Mouse (Mus musculus) MEL (cell line): ENCODE measurements around the gene Otulinl. TPM values are rescaled to one million over a fixed set of nuclear protein-coding genes. Genes with fewer than 3 reads are reported as not detected.
"Not testable (repeated sequence)": the region's sequence is repeated elsewhere in the genome, so short reads cannot be mapped to it uniquely, and the experiment has no call there.

Experiments used
- DNase-seq: peaks from one replicate; pipeline ENCODE4 v3.0.0; 2011; ENCODE audit warnings: low read depth, low spot score
- H3K27ac ChIP-seq: 2 replicates; pipeline ENCODE4 v1.5.1; 2012; ENCODE audit warnings: low read depth, mild to moderate bottlenecking, control low read depth, low read length, moderate library complexity; ENCODE audit not compliant: control insufficient read depth
- H3K27me3 ChIP-seq, 2 experiments: fragments of 150-350 bp in 1 of 2; sonication (generic) in 1 of 2; 2 replicates each; pipeline ENCODE4 v1.6.1; 2012; ENCODE audit warnings: low read length in 2 of 2, mild to moderate bottlenecking in 2 of 2, improper control_type of control experiment in 1 of 2, moderate library complexity in 1 of 2; ENCODE audit not compliant: insufficient read depth in 2 of 2, control insufficient read depth in 1 of 2
- H3K36me3 ChIP-seq, 2 experiments: 2 replicates each; pipeline ENCODE4 v1.6.1; 2012 to 2014; ENCODE audit warnings: low read length in 2 of 2, improper control_type of control experiment in 1 of 2, inconsistent platforms in 1 of 2, mild to moderate bottlenecking in 1 of 2; ENCODE audit not compliant: insufficient read depth in 2 of 2, control insufficient read depth in 1 of 2
- H3K4me1 ChIP-seq, 2 experiments: fragments of 150-350 bp in 1 of 2; sonication (generic) in 1 of 2; 2 replicates each; pipeline ENCODE4 v1.6.1; 2012; ENCODE audit warnings: low read length in 2 of 2, improper control_type of control experiment in 1 of 2, mild to moderate bottlenecking in 1 of 2; ENCODE audit not compliant: insufficient read depth in 2 of 2, control insufficient read depth in 1 of 2
- H3K4me3 ChIP-seq, 2 experiments: fragments of 150-350 bp in 1 of 2; sonication (generic) in 1 of 2; 2 replicates each; pipeline ENCODE4 v1.5.1; 2012; ENCODE audit warnings: low read depth in 2 of 2, low read length in 2 of 2, mild to moderate bottlenecking in 2 of 2, moderate library complexity in 2 of 2, control low read depth in 1 of 2, improper control_type of control experiment in 1 of 2; ENCODE audit not compliant: control insufficient read depth in 1 of 2, insufficient read depth in 1 of 2
- H3K79me2 ChIP-seq: 2 replicates; pipeline ENCODE4 v1.6.1; 2012; ENCODE audit warnings: mild to moderate bottlenecking, low read length, moderate library complexity; ENCODE audit not compliant: control insufficient read depth, poor library complexity, insufficient read depth
- H3K9ac ChIP-seq: 2 replicates; pipeline ENCODE4 v1.6.1; 2012; ENCODE audit warnings: low read depth, mild to moderate bottlenecking, control low read depth, low read length, moderate library complexity; ENCODE audit not compliant: control insufficient read depth, poor library complexity, severe bottlenecking
- H3K9me3 ChIP-seq: fragments of 150-350 bp; sonication (generic); replicated peaks from 2 replicates; pipeline ENCODE4 v1.6.1; 2012; ENCODE audit warnings: mild to moderate bottlenecking, low read length, improper control_type of control experiment, moderate library complexity; ENCODE audit not compliant: insufficient read depth
- BHLHE40 ChIP-seq: IDR thresholded peaks from 2 replicates; pipeline ENCODE4 v1.6.1; 2012; ENCODE audit warnings: low read depth, mild to moderate bottlenecking, inconsistent platforms, low read length, improper control_type of control experiment, borderline replicate concordance
- CTCF ChIP-seq, 3 experiments: IDR thresholded peaks in 2 of 3; conservative IDR thresholded peaks in 1 of 3; 2 replicates each; pipeline ENCODE4 v1.5.1; 2011 to 2012; ENCODE audit warnings: low read length in 3 of 3, low read depth in 2 of 3, mild to moderate bottlenecking in 2 of 3, improper control_type of control experiment in 1 of 3, inconsistent platforms in 1 of 3, mixed read lengths in 1 of 3, moderate library complexity in 1 of 3; ENCODE audit not compliant: control insufficient read depth in 1 of 3, insufficient read depth in 1 of 3, poor library complexity in 1 of 3, severe bottlenecking in 1 of 3
- E2F4 ChIP-seq: IDR thresholded peaks from 2 replicates; pipeline ENCODE4 v1.6.1; 2011; ENCODE audit warnings: low read depth, low read length, improper control_type of control experiment, borderline replicate concordance
- EP300 ChIP-seq, 2 experiments: IDR thresholded peaks; 2 replicates each; pipeline ENCODE4 v1.6.1; 2011; ENCODE audit warnings: improper control_type of control experiment in 2 of 2, low read length in 2 of 2, low read depth in 1 of 2, mild to moderate bottlenecking in 1 of 2
- ETS1 ChIP-seq: IDR thresholded peaks from 2 replicates; pipeline ENCODE4 v1.6.1; 2012; ENCODE audit warnings: low read depth, mild to moderate bottlenecking, inconsistent platforms, low read length, improper control_type of control experiment, moderate library complexity
- GABPA ChIP-seq: IDR thresholded peaks from 2 replicates; pipeline ENCODE4 v1.6.1; 2012; ENCODE audit warnings: low read depth, mild to moderate bottlenecking, inconsistent platforms, low read length, improper control_type of control experiment, moderate library complexity
- GATA1 ChIP-seq: IDR thresholded peaks from 2 replicates; pipeline ENCODE4 v1.6.1; 2011; ENCODE audit warnings: low read depth, low read length, improper control_type of control experiment
- HCFC1 ChIP-seq: IDR thresholded peaks from 2 replicates; pipeline ENCODE4 v1.6.1; 2012; ENCODE audit warnings: low read depth, mild to moderate bottlenecking, inconsistent platforms, low read length, improper control_type of control experiment, moderate library complexity
- KAT2A ChIP-seq: conservative IDR thresholded peaks from 2 replicates; pipeline ENCODE4 v1.6.1; 2012; ENCODE audit warnings: low read depth, low read length, improper control_type of control experiment, inconsistent platforms
- MAX ChIP-seq: IDR thresholded peaks from 2 replicates; pipeline ENCODE4 v1.6.1; 2011; ENCODE audit warnings: low read length, improper control_type of control experiment
- MAZ ChIP-seq: IDR thresholded peaks from 2 replicates; pipeline ENCODE4 v1.6.1; 2012; ENCODE audit warnings: low read depth, mild to moderate bottlenecking, inconsistent platforms, low read length, improper control_type of control experiment
- MXI1 ChIP-seq: IDR thresholded peaks from 2 replicates; pipeline ENCODE4 v1.6.1; 2011; ENCODE audit warnings: mild to moderate bottlenecking, low read depth, low read length, improper control_type of control experiment
- MYC ChIP-seq: IDR thresholded peaks from 2 replicates; pipeline ENCODE4 v1.6.1; 2011; ENCODE audit warnings: low read depth, mild to moderate bottlenecking, low read length, improper control_type of control experiment, moderate library complexity
- NELFE ChIP-seq: IDR thresholded peaks from 2 replicates; pipeline ENCODE4 v1.6.1; 2011; ENCODE audit warnings: low read depth, low read length, improper control_type of control experiment
- NRF1 ChIP-seq: IDR thresholded peaks from 2 replicates; pipeline ENCODE4 v1.6.1; 2014; ENCODE audit warnings: low read depth, mild to moderate bottlenecking, inconsistent platforms, low read length, improper control_type of control experiment, moderate library complexity; ENCODE audit not compliant: poor library complexity, insufficient read depth, severe bottlenecking
- POLR2AphosphoS5 ChIP-seq: IDR thresholded peaks from 2 replicates; pipeline ENCODE4 v1.6.1; 2012; ENCODE audit warnings: low read depth, borderline replicate concordance, mild to moderate bottlenecking, inconsistent platforms, low read length, moderate library complexity, mixed read lengths
- RAD21 ChIP-seq: IDR thresholded peaks from 2 replicates; pipeline ENCODE4 v1.6.1; 2011; ENCODE audit warnings: mild to moderate bottlenecking, low read depth, low read length, improper control_type of control experiment
- SIN3A ChIP-seq: IDR thresholded peaks from 2 replicates; pipeline ENCODE4 v1.6.1; 2012; ENCODE audit warnings: low read length, improper control_type of control experiment, inconsistent platforms
- TAL1 ChIP-seq: IDR thresholded peaks from 2 replicates; pipeline ENCODE4 v1.6.1; 2012; ENCODE audit warnings: mild to moderate bottlenecking, inconsistent platforms, low read length, moderate library complexity, mixed read lengths
- TBP ChIP-seq: IDR thresholded peaks from 2 replicates; pipeline ENCODE4 v1.8.0; 2011; ENCODE audit warnings: low read depth, low read length, improper control_type of control experiment
- USF1 ChIP-seq: IDR thresholded peaks from 2 replicates; pipeline ENCODE4 v1.6.1; 2014; ENCODE audit warnings: low read depth, mild to moderate bottlenecking, inconsistent platforms, low read length, improper control_type of control experiment, moderate library complexity
- ZC3H11A ChIP-seq: IDR thresholded peaks from 2 replicates; pipeline ENCODE4 v1.6.1; 2012; ENCODE audit warnings: low read depth, mild to moderate bottlenecking, inconsistent platforms, low read length, improper control_type of control experiment
- ZMIZ1 ChIP-seq: IDR thresholded peaks from 2 replicates; pipeline ENCODE4 v1.6.1; 2012; ENCODE audit warnings: low read depth, mild to moderate bottlenecking, inconsistent platforms, low read length, improper control_type of control experiment, moderate library complexity
- polyA plus RNA-seq, 2 experiments: library from polyadenylated mRNA; stranded (reverse) in 1 of 2; unstranded in 1 of 2; fragments of >175 nt in 1 of 2; fragments of >200 nt in 1 of 2; gene quantifications; 2 replicates each; pipeline versions ENCODE4 v1.2.1 to v1.2.4; 2012; ENCODE audit warnings: low replicate concordance in 2 of 2, low read depth in 1 of 2; ENCODE audit not compliant: insufficient read length in 2 of 2, insufficient read depth in 1 of 2, missing spikeins in 1 of 2
- total RNA-seq: library from RNA; depleted of rRNA; stranded (reverse); fragments of 300-350 nt; gene quantifications from 2 replicates; pipeline ENCODE4 v1.2.3, GENCODE M21; 2012

The Otulinl gene
- total and polyA plus RNA-seq, 3 experiments = 0.14 to 0.50 TPM; not detected in 1

GRCm38 (mm10) chr15:27723746-27724145 lies 42.4 kb upstream of the Otulinl start (continued):
- TF ChIP-seq HCFC1 (no peak), MAX (0 out of 2 replicates have a peak, but pooled peaks have one; percentile 11), NELFE (no peak), MXI1 (peak; percentile 78), BHLHE40 (no peak)

- H3K36me3 ChIP-seq, H3K9ac ChIP-seq, H3K27ac ChIP-seq, H3K9me3 ChIP-seq, H3K79me2 ChIP-seq, DNase-seq, H3K4me3 ChIP-seq, H3K27me3 ChIP-seq: not testable (repeated sequence)
- H3K4me1 ChIP-seq = peaks cover 2 to 17% of the 10 kb centered on the region in 2 experiments; a peak in 3 of 4 replicates
These were observed 38.9 kb upstream of the Otulinl start for GRCm38 (mm10) chr15:27720297-27720696.

- Histone ChIP-seq H3K36me3 (no peaks in the 10 kb centered on the region), H3K27me3 (peaks cover 0 to 2% of the 10 kb centered on the region in 2 experiments; a peak in 1 of 4 replicates), H3K79me2 (no peaks in the 10 kb centered on the region), H3K27ac (no peak overlapping the region), H3K9me3 (no peaks in the 10 kb centered on the region), H3K4me3 (no peak overlapping the region), H3K9ac (no peak overlapping the region), H3K4me1 (peaks cover 0 to 3% of the 10 kb centered on the region in 2 experiments; a peak in 2 of 4 replicates)
- DNase-seq = no peak
- TF ChIP-seq BHLHE40 (no peak), MYC (no peak), RAD21 (no peak), SIN3A (no peak), ZMIZ1 (no peak), TAL1 (no peak), GATA1 (no peak), EP300 (IDR thresholded peaks at IDR 0.05; ENCODE audit: low read depth in 1 of 2, low read length in 2 of 2) (no peak), E2F4 (no peak), CTCF (IDR thresholded peaks at IDR 0.05 in 2 of 3, conservative IDR thresholded peaks at IDR 0.05 in 1 of 3; ENCODE audit: control insufficient read depth in 1 of 3, insufficient read depth in 1 of 3, low read depth in 2 of 3, low read length in 3 of 3, poor library complexity in 1 of 3, severe bottlenecking in 1 of 3) (no peak), HCFC1 (no peak), ZC3H11A (no peak), TBP (no peak), KAT2A (no peak), POLR2AphosphoS5 (no peak), MAZ (no peak), USF1 (no peak), GABPA (no peak), ETS1 (no peak), NRF1 (no peak)
- TF ChIP-seq, all 39 proteins: peak for 0
These were observed 37.3 kb upstream of the Otulinl start for GRCm38 (mm10) chr15:27718668-27719067.
